Mouse (Mus musculus) limb, embryonic 11.5 days (tissue): ENCODE data around the gene Lrrc7. TPM values are rescaled to one million over a fixed set of nuclear protein-coding genes. Genes with fewer than 3 reads are reported as not detected.

ENCODE experiments used
- ATAC-seq: fragments of 200-750 bp; cut with Nextera tagmentation; 2 replicates; pipeline ENCODE4 v1.8.0; 2017; ENCODE audit warnings: low read depth; ENCODE audit not compliant: insufficient number of reproducible peaks, low FRiP score, low TSS enrichment
- DNase-seq: peaks from one replicate; pipeline ENCODE4 v3.0.0-alpha.2; 2015; ENCODE audit warnings: low spot score
- H3K27ac ChIP-seq: fragments of 300-500 bp; sonication (generic); replicated peaks from 2 replicates; pipeline ENCODE4 v1.5.1; 2014; ENCODE audit warnings: low read depth, mild to moderate bottlenecking, low read length
- H3K27me3 ChIP-seq: fragments of 300-500 bp; sonication (generic); 2 replicates; pipeline ENCODE4 v1.6.1; 2014; ENCODE audit warnings: mild to moderate bottlenecking, low read length, mixed read lengths; ENCODE audit not compliant: control insufficient read depth, insufficient read depth
- H3K36me3 ChIP-seq: fragments of 300-500 bp; sonication (generic); 2 replicates; pipeline ENCODE4 v1.6.1; 2014; ENCODE audit warnings: mild to moderate bottlenecking, low read length, moderate library complexity, mixed read lengths; ENCODE audit not compliant: control insufficient read depth, insufficient read depth
- H3K4me1 ChIP-seq: fragments of 300-500 bp; sonication (generic); 2 replicates; pipeline ENCODE4 v1.6.1; 2014; ENCODE audit warnings: low read length, mixed read lengths; ENCODE audit not compliant: control insufficient read depth, insufficient read depth
- H3K4me2 ChIP-seq: fragments of 300-500 bp; sonication (generic); 2 replicates; pipeline ENCODE4 v1.6.1; 2014; ENCODE audit warnings: low read depth, mild to moderate bottlenecking, moderate library complexity; ENCODE audit not compliant: severe bottlenecking
- H3K4me3 ChIP-seq: fragments of 300-500 bp; sonication (generic); 2 replicates; pipeline ENCODE4 v1.5.1; 2014; ENCODE audit warnings: low read depth, low read length
- H3K9ac ChIP-seq: fragments of 300-500 bp; sonication (generic); 2 replicates; pipeline ENCODE4 v1.6.1; 2014; ENCODE audit warnings: mild to moderate bottlenecking, low read length
- H3K9me3 ChIP-seq: fragments of 300-500 bp; sonication (generic); 2 replicates; pipeline ENCODE4 v1.6.1; 2016; ENCODE audit warnings: low read length; ENCODE audit not compliant: control insufficient read depth
- WGBS: fragments of 180-500 bp; shearing (Covaris S2); extraction: QIAGEN DNeasy Blood & Tissue Kit; methylation state at CpG from one replicate; pipeline ENCODE4 v1.1.7; 2014; 5-methylcytosine and 5-hydroxymethylcytosine counted together
- polyA plus RNA-seq: library from polyadenylated mRNA; unstranded; fragments of >200 nt; fragmentation: Nextera tagmentation; extraction: Ambion mirVana; gene quantifications from 2 replicates; pipeline ENCODE4 v1.2.1, GENCODE M21; 2014

The Lrrc7 gene
- polyA plus RNA-seq, 1 experiment from 2014 or later, result 0.27 TPM

GRCm38 (mm10) chr3:158388076-158388454, 174.0 kb downstream of the Lrrc7 start:
- DNase-seq, result no peak
- Histone ChIP-seq H3K9ac (no peak overlapping the region), H3K9me3 (no peaks in the 10 kb centered on the region), H3K36me3 (no peaks in the 10 kb centered on the region), H3K4me1 (no peaks in the 10 kb centered on the region), H3K4me2 (no peak overlapping the region), H3K4me3 (no peak overlapping the region), H3K27me3 (no peaks in the 10 kb centered on the region), H3K27ac (no peak overlapping the region)
- no peak for ATAC-seq
- WGBS, result 26% methylated on average over 2 of the region's 2 CpGs

- Histone ChIP-seq H3K9ac (no peak overlapping the region), H3K4me3 (no peak overlapping the region), H3K27me3 (no peaks in the 10 kb centered on the region), H3K36me3 (no peaks in the 10 kb centered on the region), H3K4me2 (no peak overlapping the region), H3K27ac (no peak overlapping the region), H3K9me3 (no peaks in the 10 kb centered on the region), H3K4me1 (no peaks in the 10 kb centered on the region)
- DNase-seq (no peak), ATAC-seq (no peak)
- WGBS, result 73% methylated on average over 2 of the region's 2 CpGs
These were observed 174.5 kb downstream of the Lrrc7 start for GRCm38 (mm10) chr3:158387413-158388075.

GRCm38 (mm10) chr3:158386848-158387247, 175.2 kb downstream of the Lrrc7 start:
- Histone ChIP-seq H3K4me3 (no peak overlapping the region), H3K27ac (no peak overlapping the region), H3K9ac (no peak overlapping the region), H3K36me3 (no peaks in the 10 kb centered on the region), H3K4me2 (no peak overlapping the region), H3K4me1 (no peaks in the 10 kb centered on the region), H3K27me3 (no peaks in the 10 kb centered on the region), H3K9me3 (no peaks in the 10 kb centered on the region)
- ATAC-seq (no peak), DNase-seq (no peak)
- 2% methylated on average over 1 of the region's 1 CpGs for WGBS

DNA sequence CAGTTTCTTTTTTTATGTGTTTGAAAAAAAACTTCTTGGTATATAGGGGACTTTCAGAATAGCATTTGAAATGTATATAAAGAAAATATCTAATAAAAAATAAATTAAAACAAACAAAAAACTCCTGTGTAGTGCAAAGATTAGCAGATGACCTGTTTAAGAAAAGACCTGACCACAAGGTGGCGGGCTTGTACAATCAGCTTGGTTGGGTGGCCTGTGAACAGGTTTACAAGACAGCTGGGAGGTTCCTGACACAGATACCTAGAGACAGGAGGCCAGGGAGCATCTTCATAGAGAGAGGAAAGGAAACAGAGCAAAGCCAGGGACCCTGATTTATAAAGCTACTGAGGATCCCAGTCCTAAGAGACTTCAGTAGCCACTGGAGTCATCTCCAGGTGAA, 186.1 kb downstream of the Lrrc7 start:
- no peaks in the 10 kb centered on the region for H3K27me3 ChIP-seq
- no peak overlapping the region for H3K27ac ChIP-seq
- 0 out of 2 replicates have a peak, but pooled peaks have one; percentile 3 for ATAC-seq
- H3K9me3 ChIP-seq, result no peaks in the 10 kb centered on the region
- H3K4me3 ChIP-seq, result no peak overlapping the region
- H3K4me2 ChIP-seq, result no peak overlapping the region
- peak; percentile 55 for DNase-seq
- no peaks in the 10 kb centered on the region for H3K36me3 ChIP-seq
- H3K9ac ChIP-seq, result no peak overlapping the region
- WGBS, result 0% methylated on average over 1 of the region's 1 CpGs
- no peaks in the 10 kb centered on the region for H3K4me1 ChIP-seq

- Histone ChIP-seq H3K9me3 (no peaks in the 10 kb centered on the region), H3K27me3 (no peaks in the 10 kb centered on the region), H3K27ac (no peak overlapping the region), H3K4me1 (no peaks in the 10 kb centered on the region), H3K9ac (no peak overlapping the region), H3K4me2 (no peak overlapping the region), H3K4me3 (no peak overlapping the region), H3K36me3 (no peaks in the 10 kb centered on the region)
- ATAC-seq, result no peak
- DNase-seq, result no peak
- WGBS, result 84% methylated on average over 3 of the region's 3 CpGs
These were observed 192.9 kb downstream of the Lrrc7 start for GRCm38 (mm10) chr3:158369169-158369568.

GRCm38 (mm10) chr3:158365801-158366200, 196.2 kb downstream of the Lrrc7 start:
- H3K4me2 ChIP-seq, result no peak overlapping the region
- no peaks in the 10 kb centered on the region for H3K27me3 ChIP-seq
- H3K9me3 ChIP-seq, result no peaks in the 10 kb centered on the region
- DNase-seq, result no peak
- no peak overlapping the region for H3K27ac ChIP-seq
- no peaks in the 10 kb centered on the region for H3K4me1 ChIP-seq
- ATAC-seq, result no peak
- no peaks in the 10 kb centered on the region for H3K36me3 ChIP-seq
- WGBS, result 85% methylated on average over 3 of the region's 3 CpGs
- no peak overlapping the region for H3K9ac ChIP-seq
- no peak overlapping the region for H3K4me3 ChIP-seq

- H3K9me3 ChIP-seq, result no peaks in the 10 kb centered on the region
- no peak overlapping the region for H3K27ac ChIP-seq
- ATAC-seq (no peak), DNase-seq (no peak)
- H3K4me3 ChIP-seq, result no peak overlapping the region
- H3K4me1 ChIP-seq, result no peaks in the 10 kb centered on the region
- 96% methylated on average over 2 of the region's 2 CpGs for WGBS
- H3K36me3 ChIP-seq, result no peaks in the 10 kb centered on the region
- H3K9ac ChIP-seq, result no peak overlapping the region
- no peaks in the 10 kb centered on the region for H3K27me3 ChIP-seq
- H3K4me2 ChIP-seq, result no peak overlapping the region
These were observed 199.9 kb downstream of the Lrrc7 start for GRCm38 (mm10) chr3:158362091-158362490.

DNA sequence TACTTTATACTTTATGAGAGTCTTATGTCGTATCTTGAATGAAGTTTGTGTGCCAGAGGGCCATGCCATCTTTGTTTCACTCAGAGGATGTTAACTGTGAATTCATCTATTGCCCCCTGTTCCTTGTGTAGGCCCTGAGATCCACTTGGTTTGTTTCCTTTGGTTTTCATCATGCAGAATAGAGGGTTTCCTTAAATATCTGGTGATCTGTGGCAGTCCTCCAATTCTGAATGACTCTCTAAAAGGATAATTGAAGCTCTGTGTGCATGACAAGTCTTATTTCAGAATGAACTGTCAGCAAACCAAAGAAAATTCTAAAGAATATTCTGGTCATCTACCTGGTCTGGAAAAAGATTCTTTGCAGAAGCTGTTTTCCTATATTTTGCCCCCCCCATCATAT, 205.3 kb downstream of the Lrrc7 start:
- ATAC-seq, result no peak
- no peak overlapping the region for H3K9ac ChIP-seq

DNA sequence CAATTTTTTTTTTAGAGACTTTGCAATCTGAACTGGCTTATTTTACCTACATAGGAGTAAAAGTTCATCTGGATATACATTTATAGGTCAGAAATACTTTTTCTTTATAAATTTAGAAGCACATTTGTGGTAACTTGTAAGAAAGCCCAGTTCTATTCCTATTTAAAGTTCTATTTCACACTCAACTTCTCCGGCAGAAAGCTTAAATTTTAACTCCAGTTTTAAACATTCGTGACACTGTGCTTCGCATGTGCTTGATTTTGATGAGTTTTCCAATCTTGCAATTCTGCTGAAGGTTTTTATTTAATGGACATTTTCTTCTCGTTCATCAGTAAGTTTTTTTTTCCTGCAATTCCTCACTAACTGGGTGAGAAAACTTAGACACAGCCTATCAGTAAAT, 205.8 kb downstream of the Lrrc7 start:
- H3K27me3 ChIP-seq, result no peaks in the 10 kb centered on the region
- H3K27ac ChIP-seq, result no peak overlapping the region
- 91% methylated on average over 4 of the region's 4 CpGs for WGBS
- H3K4me3 ChIP-seq, result no peak overlapping the region
- H3K4me1 ChIP-seq, result no peaks in the 10 kb centered on the region
- ATAC-seq (no peak), DNase-seq (no peak)
- no peak overlapping the region for H3K9ac ChIP-seq
- no peaks in the 10 kb centered on the region for H3K9me3 ChIP-seq
- no peaks in the 10 kb centered on the region for H3K36me3 ChIP-seq
- no peak overlapping the region for H3K4me2 ChIP-seq

More for the DNA sequence above, 205.3 kb downstream of the Lrrc7 start:
- 89% methylated on average over 1 of the region's 1 CpGs for WGBS
- no peaks in the 10 kb centered on the region for H3K27me3 ChIP-seq
- DNase-seq, result no peak
- no peak overlapping the region for H3K4me2 ChIP-seq
- no peak overlapping the region for H3K27ac ChIP-seq
- H3K4me1 ChIP-seq, result no peaks in the 10 kb centered on the region
- H3K9me3 ChIP-seq, result no peaks in the 10 kb centered on the region
- no peaks in the 10 kb centered on the region for H3K36me3 ChIP-seq
- no peak overlapping the region for H3K4me3 ChIP-seq
